Mouse (Mus musculus): ENCODE measurements at regions not wholly inside any gene's neighbourhood (a gene's known extent, or its start where the extent isn't known, plus 50 kb on each side); places are given as distances from the start of the nearest gene placed in this dataset.

DNA sequence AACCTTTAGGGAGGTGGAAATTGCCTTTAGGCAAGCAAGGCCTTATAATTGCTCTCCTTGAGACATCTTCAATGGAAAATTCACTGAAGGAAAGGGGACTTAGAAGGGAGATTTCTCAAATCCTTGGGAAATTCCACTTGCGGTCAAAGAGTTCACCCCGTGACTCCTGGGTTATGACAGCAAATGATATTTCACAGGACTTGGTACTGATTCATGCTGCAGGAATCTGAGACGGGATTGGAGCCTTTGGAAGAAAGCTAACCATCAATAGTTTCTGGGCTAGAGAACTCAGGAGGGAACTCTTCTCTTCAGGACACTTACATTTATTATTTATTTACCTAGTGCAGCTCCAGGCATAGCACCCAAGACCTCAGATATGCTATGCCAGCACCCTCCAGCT, 52.8 kb upstream of the Cxcl5 start:
- DNase-seq (ENCODE audit: low spot score) = peak; percentile 29

DNA sequence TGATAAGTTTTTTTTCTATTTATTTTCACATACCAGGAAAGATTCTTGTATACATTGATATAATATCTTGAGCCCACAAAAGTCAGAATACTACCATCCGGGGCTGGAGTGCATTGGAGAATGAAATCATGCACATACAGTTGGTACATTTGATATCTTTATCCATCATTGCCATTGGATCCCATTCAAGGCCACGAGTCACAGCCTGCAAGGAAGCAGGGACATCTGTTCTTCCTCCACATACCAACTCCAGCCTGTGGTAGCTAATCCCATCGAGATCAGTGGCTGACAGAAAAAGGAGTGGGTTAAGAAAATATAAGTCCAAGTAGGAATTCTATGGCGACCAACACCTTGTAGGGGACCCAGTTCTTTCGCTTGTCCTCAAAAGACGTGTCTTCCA, 55.5 kb upstream of the Cxcl5 start:
- DNase-seq (ENCODE audit: low spot score) = no peak

DNA sequence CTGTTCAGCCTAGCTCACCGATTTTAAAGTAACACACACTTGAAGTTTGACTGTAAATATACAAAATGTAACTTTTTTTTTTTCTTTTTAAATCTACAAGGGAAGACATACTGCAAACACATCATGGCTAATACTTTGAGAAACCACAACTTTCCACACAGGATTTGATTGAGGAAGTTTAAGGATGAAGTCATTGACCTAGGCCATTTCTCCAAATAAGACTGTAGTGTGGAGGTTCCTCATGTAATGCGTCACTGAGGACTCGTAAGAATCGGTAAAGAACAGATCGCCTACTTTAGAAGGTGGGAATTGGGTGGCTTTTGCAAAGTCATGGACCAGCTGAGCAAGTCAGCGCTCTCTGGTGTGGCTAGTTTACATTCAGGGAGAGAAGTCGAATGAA, 59.0 kb upstream of the Cxcl5 start:
- DNase-seq (ENCODE audit: low spot score) = peak; percentile 12

DNA sequence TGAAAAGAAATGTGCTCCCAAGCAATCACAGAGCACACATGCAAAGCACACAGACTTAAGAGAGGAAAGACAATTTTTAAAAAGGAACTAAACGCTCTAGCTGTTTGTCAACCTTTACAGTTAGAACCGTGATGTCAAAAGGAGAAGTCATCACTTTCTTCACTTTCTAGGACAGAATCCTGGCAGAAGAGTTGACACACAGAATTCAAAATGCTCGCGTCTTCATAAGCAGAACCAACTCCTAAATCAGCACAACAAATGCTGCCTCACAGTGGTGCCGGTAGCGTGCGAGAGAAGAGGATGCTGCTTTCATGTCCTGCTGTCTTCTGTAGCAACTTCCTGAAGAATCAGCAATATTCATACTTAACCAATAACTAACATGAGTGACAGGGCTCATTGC, 55.6 kb upstream of the Rassf6 start:
- DNase-seq (ENCODE audit: low spot score) = no peak

- peak; percentile 46 for DNase-seq (ENCODE audit: low spot score)
These were observed 54.0 kb upstream of the Rassf6 start for GRCm38 (mm10) chr5:90694431-90694830.

GRCm38 (mm10) chr5:90690746-90691145, 50.3 kb upstream of the Rassf6 start:
- DNase-seq (ENCODE audit: low spot score) = no peak
